Mouse (Mus musculus): ENCODE measurements around the gene Trmt1.

DNA sequence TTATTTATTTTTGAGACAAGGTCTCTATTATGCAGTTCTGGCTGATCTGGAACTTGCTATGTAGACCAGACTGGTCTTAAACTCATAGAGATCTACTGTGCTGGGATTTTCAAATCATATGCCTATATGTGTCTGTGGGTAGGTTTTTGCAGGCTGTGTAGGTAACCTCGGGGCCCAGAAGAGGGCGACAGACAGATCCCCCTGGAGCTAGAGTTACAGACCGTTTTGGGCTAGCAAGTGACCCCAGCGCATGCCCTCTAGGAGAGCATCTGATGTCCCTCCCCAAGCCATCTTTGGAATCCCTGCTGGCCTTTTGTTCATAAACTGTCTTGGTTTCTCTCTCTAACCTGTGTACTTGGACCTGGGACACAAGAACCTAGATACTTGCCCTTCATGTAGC is 31.5 kb upstream of the Trmt1 start:
- TF ChIP-seq CTCF (IDR thresholded peaks at IDR 0.05; ENCODE audit: control insufficient read depth, insufficient read depth, insufficient replicate concordance, low read depth, low read length), result no peak
- TF ChIP-seq POLR2A (IDR thresholded peaks at IDR 0.05; ENCODE audit: control insufficient read depth, low read depth, low read length), result no peak
